Mouse (Mus musculus) activated CD4-positive, CD25-positive, alpha-beta regulatory T cell, adult 9 weeks (primary cell): ENCODE data around the gene Utp14b. TPM values are rescaled to one million over a fixed set of nuclear protein-coding genes. Genes with fewer than 3 reads are reported as not detected.

ENCODE experiments used
- polyA plus RNA-seq: library from polyadenylated mRNA; unstranded; fragments of 100-300 nt; shearing (Covaris generic); gene quantifications from one replicate; pipeline ENCODE4 v1.2.1, GENCODE M21; 2017

The Utp14b gene
- polyA plus RNA-seq = 0.51 TPM

DNA sequence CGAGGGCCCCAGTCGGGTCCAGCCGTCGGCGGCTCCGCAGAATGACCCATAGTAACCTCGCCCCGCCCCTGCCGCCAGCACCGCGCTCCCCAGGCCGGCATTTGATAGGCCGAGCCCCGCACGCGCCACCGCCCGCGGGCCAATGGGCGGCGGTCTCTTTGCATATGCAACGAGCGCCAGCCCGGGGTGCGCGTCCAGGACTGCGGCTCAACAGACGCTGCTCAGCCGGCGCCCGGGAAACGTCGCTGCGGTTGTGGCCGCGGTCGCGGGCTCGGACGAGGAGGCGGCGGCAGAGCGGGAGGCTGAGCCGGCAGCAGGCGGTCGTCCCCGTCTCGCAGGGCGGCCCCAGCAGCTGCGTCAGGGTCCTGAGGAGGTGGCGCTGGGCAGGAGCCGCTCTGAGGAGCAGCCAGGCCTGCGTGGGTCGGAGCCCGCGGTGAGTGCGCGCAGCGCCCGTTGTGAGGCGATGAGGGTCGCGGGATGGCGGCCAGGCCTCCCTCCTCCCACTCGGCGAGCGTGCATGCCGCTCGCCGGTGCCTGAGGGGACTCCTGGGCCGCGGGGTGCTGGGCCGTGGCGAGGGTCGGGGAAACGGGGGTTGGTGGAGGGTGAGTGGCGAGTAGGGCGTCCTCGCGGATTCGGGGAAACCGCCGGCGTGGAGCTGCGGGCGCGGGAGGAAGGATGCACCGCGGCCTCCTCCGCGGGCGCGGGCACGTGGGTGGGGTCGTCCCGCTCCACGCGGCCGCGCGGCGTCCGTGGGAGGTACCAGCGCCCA, at the start of gene Utp14b, which contains the start of gene Acsl3:
Utp14b (plus strand) TSS at position 368 of the 770 bp plus-strand sequence.
Acsl3 (plus strand) TSS at position 155 of the 770 bp plus-strand sequence.

Other genes with a start within 250 kb of the Utp14b start
- gene Farsb, start 169.1 kb upstream of the Utp14b start, polyA plus RNA-seq = 110 TPM
- not detected for gene Mogat1, start 147.0 kb upstream of the Utp14b start, polyA plus RNA-seq
- gene BC035947, start 145.9 kb upstream of the Utp14b start, polyA plus RNA-seq = not detected
- gene Acsl3, start 213 bp upstream of the Utp14b start, polyA plus RNA-seq = 2.3 TPM
- not detected for gene Kcne4, start 158.7 kb downstream of the Utp14b start, polyA plus RNA-seq